Mouse (Mus musculus): Measurements from ENCODE around the gene Tmprss12. TPM values are rescaled to one million over a fixed set of nuclear protein-coding genes. Genes with fewer than 3 reads are reported as not detected.
"Not testable (repeated sequence)": the region's sequence is repeated elsewhere in the genome, so short reads cannot be mapped to it uniquely, and the experiment has no call there.

Gene Tmprss12
- polyA plus RNA-seq, 1 experiment from 2014 or later = not detected

- Histone ChIP-seq H3K4me2 (replicated peaks) (no peak overlapping the region), H3K9ac (no peak overlapping the region)
Observed at GRCm38 (mm10) chr15:100314448-100315145, 34.0 kb downstream of the Tmprss12 start.

GRCm38 (mm10) chr15:100318014-100318671 lies 37.5 kb downstream of the Tmprss12 start:
- not testable (repeated sequence) for ATAC-seq (ENCODE audit: low FRiP score); H3K9me3 ChIP-seq (ENCODE audit: control insufficient read depth, low read length)

More at GRCm38 (mm10) chr15:100314448-100315145, 34.0 kb downstream of the Tmprss12 start:
- Histone ChIP-seq H3K4me1 (replicated peaks; ENCODE audit: control insufficient read depth, insufficient read depth, low read length) (no peaks in the 10 kb centered on the region), H3K27me3 (ENCODE audit: control insufficient read depth, insufficient read depth, low read length) (no peaks in the 10 kb centered on the region), H3K36me3 (replicated peaks; ENCODE audit: control insufficient read depth, insufficient read depth) (no peaks in the 10 kb centered on the region; the same call in 1 of the 2 replicates), H3K27ac (no peak overlapping the region), H3K4me3 (replicated peaks; ENCODE audit: low read length) (no peak overlapping the region), H3K9me3 (ENCODE audit: control insufficient read depth, low read length) (no peaks in the 10 kb centered on the region)
- WGBS = 91% methylated on average over 5 of the region's 5 CpGs
- ATAC-seq (ENCODE audit: low FRiP score) (no peak), DNase-seq (ENCODE audit: low spot score) (no peak)

GRCm38 (mm10) chr15:100319884-100320283 lies 39.2 kb downstream of the Tmprss12 start:
- 86% methylated on average over 1 of the region's 1 CpGs for WGBS

More at GRCm38 (mm10) chr15:100318014-100318671, 37.5 kb downstream of the Tmprss12 start:
- H3K4me1 ChIP-seq (replicated peaks; ENCODE audit: control insufficient read depth, insufficient read depth, low read length); H3K4me2 ChIP-seq (replicated peaks); H3K9ac ChIP-seq; H3K4me3 ChIP-seq (replicated peaks; ENCODE audit: low read length); DNase-seq (ENCODE audit: low spot score); H3K27ac ChIP-seq; H3K36me3 ChIP-seq (replicated peaks; ENCODE audit: control insufficient read depth, insufficient read depth); H3K27me3 ChIP-seq (ENCODE audit: control insufficient read depth, insufficient read depth, low read length): not testable (repeated sequence)
- 84% methylated on average over 4 of the region's 4 CpGs for WGBS

GRCm38 (mm10) chr15:100320295-100320905 lies 39.8 kb downstream of the Tmprss12 start:
- Histone ChIP-seq H3K4me2 (replicated peaks) (no peak overlapping the region), H3K9ac (no peak overlapping the region), H3K4me3 (replicated peaks; ENCODE audit: low read length) (no peak overlapping the region), H3K4me1 (replicated peaks; ENCODE audit: control insufficient read depth, insufficient read depth, low read length) (no peaks in the 10 kb centered on the region), H3K36me3 (replicated peaks; ENCODE audit: control insufficient read depth, insufficient read depth) (no peaks in the 10 kb centered on the region), H3K27ac (no peak overlapping the region), H3K27me3 (ENCODE audit: control insufficient read depth, insufficient read depth, low read length) (no peaks in the 10 kb centered on the region), H3K9me3 (ENCODE audit: control insufficient read depth, low read length) (no peaks in the 10 kb centered on the region)
- DNase-seq (ENCODE audit: low spot score) (no peak), ATAC-seq (ENCODE audit: low FRiP score) (no peak)
- 77% methylated on average over 9 of the region's 9 CpGs for WGBS

More at GRCm38 (mm10) chr15:100319884-100320283, 39.2 kb downstream of the Tmprss12 start:
- Histone ChIP-seq H3K27me3 (ENCODE audit: control insufficient read depth, insufficient read depth, low read length) (no peaks in the 10 kb centered on the region), H3K4me2 (replicated peaks) (no peak overlapping the region), H3K9ac (no peak overlapping the region), H3K36me3 (replicated peaks; ENCODE audit: control insufficient read depth, insufficient read depth) (no peaks in the 10 kb centered on the region), H3K4me1 (replicated peaks; ENCODE audit: control insufficient read depth, insufficient read depth, low read length) (no peaks in the 10 kb centered on the region), H3K9me3 (ENCODE audit: control insufficient read depth, low read length) (no peaks in the 10 kb centered on the region), H3K27ac (no peak overlapping the region), H3K4me3 (replicated peaks; ENCODE audit: low read length) (no peak overlapping the region)
- ATAC-seq (ENCODE audit: low FRiP score) = no peak
- no peak for DNase-seq (ENCODE audit: low spot score)

- no peak overlapping the region for H3K9ac ChIP-seq
- ATAC-seq (ENCODE audit: low FRiP score) (no peak), DNase-seq (ENCODE audit: low spot score) (peak; percentile 37)
- no peaks in the 10 kb centered on the region for H3K36me3 ChIP-seq (replicated peaks; ENCODE audit: control insufficient read depth, insufficient read depth)
- no peaks in the 10 kb centered on the region for H3K27me3 ChIP-seq (ENCODE audit: control insufficient read depth, insufficient read depth, low read length)
- H3K27ac ChIP-seq = no peak overlapping the region
- H3K9me3 ChIP-seq (ENCODE audit: control insufficient read depth, low read length) = no peaks in the 10 kb centered on the region
- 52% methylated on average over 5 of the region's 5 CpGs for WGBS
- H3K4me3 ChIP-seq (replicated peaks; ENCODE audit: low read length) = no peak overlapping the region
- no peaks in the 10 kb centered on the region for H3K4me1 ChIP-seq (replicated peaks; ENCODE audit: control insufficient read depth, insufficient read depth, low read length)
- H3K4me2 ChIP-seq (replicated peaks) = no peak overlapping the region
Observed at GRCm38 (mm10) chr15:100321134-100321533, 40.5 kb downstream of the Tmprss12 start.

- H3K9me3 ChIP-seq (ENCODE audit: control insufficient read depth, low read length) = no peaks in the 10 kb centered on the region
Observed at GRCm38 (mm10) chr15:100324021-100324591, 43.5 kb downstream of the Tmprss12 start.

GRCm38 (mm10) chr15:100325235-100325634 lies 44.6 kb downstream of the Tmprss12 start:
- no peak for DNase-seq (ENCODE audit: low spot score)
- no peak for ATAC-seq (ENCODE audit: low FRiP score)
- no peak overlapping the region for H3K9ac ChIP-seq
- H3K27ac ChIP-seq = no peak overlapping the region
- no peak overlapping the region for H3K4me2 ChIP-seq (replicated peaks)
- H3K4me1 ChIP-seq (replicated peaks; ENCODE audit: control insufficient read depth, insufficient read depth, low read length) = no peaks in the 10 kb centered on the region
- no peaks in the 10 kb centered on the region for H3K36me3 ChIP-seq (replicated peaks; ENCODE audit: control insufficient read depth, insufficient read depth)
- H3K9me3 ChIP-seq (ENCODE audit: control insufficient read depth, low read length) = no peaks in the 10 kb centered on the region
- no peaks in the 10 kb centered on the region for H3K27me3 ChIP-seq (ENCODE audit: control insufficient read depth, insufficient read depth, low read length)
- 98% methylated on average over 3 of the region's 3 CpGs for whole genome bisulfite sequencing
- H3K4me3 ChIP-seq (replicated peaks; ENCODE audit: low read length) = no peak overlapping the region

More at GRCm38 (mm10) chr15:100324021-100324591, 43.5 kb downstream of the Tmprss12 start:
- Histone ChIP-seq H3K27me3 (ENCODE audit: control insufficient read depth, insufficient read depth, low read length) (no peaks in the 10 kb centered on the region), H3K36me3 (replicated peaks; ENCODE audit: control insufficient read depth, insufficient read depth) (no peaks in the 10 kb centered on the region), H3K4me3 (replicated peaks; ENCODE audit: low read length) (no peak overlapping the region), H3K4me1 (replicated peaks; ENCODE audit: control insufficient read depth, insufficient read depth, low read length) (no peaks in the 10 kb centered on the region), H3K4me2 (replicated peaks) (no peak overlapping the region), H3K27ac (no peak overlapping the region), H3K9ac (no peak overlapping the region)
- ATAC-seq (ENCODE audit: low FRiP score) (no peak), DNase-seq (ENCODE audit: low spot score) (no peak)
- WGBS = 73% methylated on average over 12 of the region's 12 CpGs

- 68% methylated on average over 3 of the region's 4 CpGs for WGBS
- not testable (repeated sequence) for H3K27ac ChIP-seq; ATAC-seq (ENCODE audit: low FRiP score); H3K27me3 ChIP-seq (ENCODE audit: control insufficient read depth, insufficient read depth, low read length); H3K36me3 ChIP-seq (replicated peaks; ENCODE audit: control insufficient read depth, insufficient read depth); H3K9me3 ChIP-seq (ENCODE audit: control insufficient read depth, low read length); H3K4me1 ChIP-seq (replicated peaks; ENCODE audit: control insufficient read depth, insufficient read depth, low read length); H3K4me3 ChIP-seq (replicated peaks; ENCODE audit: low read length); H3K9ac ChIP-seq; H3K4me2 ChIP-seq (replicated peaks); DNase-seq (ENCODE audit: low spot score)
Observed at GRCm38 (mm10) chr15:100328089-100328488, 47.5 kb downstream of the Tmprss12 start.

GRCm38 (mm10) chr15:100329336-100329735 lies 48.7 kb downstream of the Tmprss12 start:
- H3K4me3 ChIP-seq (replicated peaks; ENCODE audit: low read length); H3K27ac ChIP-seq; H3K4me2 ChIP-seq (replicated peaks); H3K27me3 ChIP-seq (ENCODE audit: control insufficient read depth, insufficient read depth, low read length); H3K9me3 ChIP-seq (ENCODE audit: control insufficient read depth, low read length); ATAC-seq (ENCODE audit: low FRiP score); H3K9ac ChIP-seq; H3K36me3 ChIP-seq (replicated peaks; ENCODE audit: control insufficient read depth, insufficient read depth); DNase-seq (ENCODE audit: low spot score); H3K4me1 ChIP-seq (replicated peaks; ENCODE audit: control insufficient read depth, insufficient read depth, low read length): not testable (repeated sequence)
- WGBS = 28% methylated on average over 9 of the region's 10 CpGs
